Mouse (Mus musculus) heart, adult 2 months (tissue): ENCODE measurements around the gene Spred2.

Experiments used
- CTCF ChIP-seq: fragments of 200-600 bp; IDR thresholded peaks from 2 replicates; pipeline ENCODE4 v1.8.1; 2022; ENCODE audit warnings: antibody characterized with exemption, mild to moderate bottlenecking, moderate library complexity
- EP300 ChIP-seq: fragments of 200-500 bp; IDR thresholded peaks from 2 replicates; pipeline ENCODE4 v1.6.1; 2011; ENCODE audit warnings: low read depth, low read length, control low read depth; ENCODE audit not compliant: insufficient read depth

DNA sequence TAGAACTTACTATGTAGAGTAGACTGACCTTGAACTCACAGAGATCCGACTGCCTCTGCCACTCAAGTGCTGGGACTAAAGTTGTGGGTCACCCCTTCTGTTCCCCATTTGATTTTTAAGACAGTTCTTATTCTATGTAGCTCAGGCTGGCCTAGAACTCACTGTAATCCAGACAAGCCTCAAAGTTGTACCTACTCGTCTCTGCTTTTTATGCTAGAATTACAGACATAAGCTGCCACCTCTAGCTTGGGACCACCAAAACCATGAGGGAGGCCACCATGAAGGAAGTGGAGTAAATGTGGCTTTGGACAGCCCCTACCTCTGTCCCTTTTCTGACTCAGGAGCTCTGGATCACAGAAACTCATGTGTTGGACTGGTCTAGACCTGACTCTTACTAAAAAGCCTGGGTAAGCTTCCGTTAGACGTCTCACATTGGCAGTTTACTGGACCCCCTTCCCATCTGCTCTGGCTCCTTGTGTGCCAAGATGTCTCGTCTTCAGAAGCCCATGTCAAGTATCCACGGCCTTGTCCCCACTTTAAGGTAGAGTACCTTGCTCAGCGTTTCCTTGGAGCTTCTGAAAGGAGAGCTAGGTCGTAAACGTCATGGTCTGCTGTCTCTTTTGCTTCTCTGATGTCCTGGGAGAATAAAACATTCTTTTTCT is 7.5 kb downstream of the Spred2 start:
- no peak for TF ChIP-seq EP300
- TF ChIP-seq CTCF, result no peak
